Mouse (Mus musculus): ENCODE results near the gene Rprm.

Rprm gene

DNA sequence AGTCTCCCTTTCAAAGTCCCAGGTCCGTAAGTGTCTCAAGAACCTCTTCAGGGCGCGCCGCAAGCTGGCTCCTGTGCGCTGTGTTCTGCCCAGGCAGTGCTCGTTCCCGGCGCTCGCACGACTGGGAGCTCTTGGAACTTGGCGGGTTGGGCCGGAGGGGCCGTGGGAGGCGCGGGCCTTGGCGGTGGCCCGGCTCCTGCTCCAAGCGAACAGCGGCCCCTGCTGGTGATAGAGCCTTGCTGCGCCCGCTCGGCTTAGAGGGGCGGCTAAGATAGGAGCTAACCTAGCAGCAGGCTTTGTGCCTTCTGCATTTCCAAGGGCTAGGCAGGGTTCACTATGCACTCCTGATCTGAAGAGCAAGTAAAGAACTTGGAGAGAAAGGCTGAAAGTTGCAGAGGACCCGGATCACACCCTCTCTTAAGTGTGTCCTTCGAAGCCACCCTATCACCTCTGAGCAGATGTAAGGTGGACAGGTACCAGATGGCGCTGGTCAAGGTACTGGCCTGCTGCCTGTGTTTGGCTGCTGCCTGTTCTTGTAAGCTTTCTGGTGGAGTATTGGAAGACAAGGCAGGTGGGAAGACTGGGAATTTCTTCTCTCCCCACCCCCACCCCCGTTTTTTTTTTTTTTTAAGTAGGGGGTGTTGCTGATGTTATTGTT, at the start of gene Rprm:
TSS of gene Rprm (minus strand) at position 123 of the 658 bp plus-strand sequence.
- DNase-seq: peak; percentile 21 to 29

DNA sequence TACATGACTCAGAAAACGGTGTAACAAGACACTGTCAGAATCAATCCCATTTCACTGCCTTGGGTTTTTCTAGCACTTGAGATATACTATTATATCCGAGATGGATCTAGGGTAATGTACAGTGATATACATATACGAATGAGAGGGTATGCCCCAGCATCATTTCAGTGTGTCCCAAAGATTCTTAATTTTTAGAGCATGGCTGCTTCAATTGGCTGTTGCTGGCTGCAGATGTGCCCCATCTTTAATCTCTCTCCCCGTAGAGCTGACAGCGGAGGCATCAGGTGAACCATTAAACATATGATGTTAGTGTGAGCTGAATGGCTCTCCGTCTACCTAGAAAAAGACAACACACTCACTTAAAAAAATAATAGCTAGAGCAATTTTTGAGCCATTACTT, 34.0 kb upstream of the Rprm start:
- no peak for DNase-seq

DNA sequence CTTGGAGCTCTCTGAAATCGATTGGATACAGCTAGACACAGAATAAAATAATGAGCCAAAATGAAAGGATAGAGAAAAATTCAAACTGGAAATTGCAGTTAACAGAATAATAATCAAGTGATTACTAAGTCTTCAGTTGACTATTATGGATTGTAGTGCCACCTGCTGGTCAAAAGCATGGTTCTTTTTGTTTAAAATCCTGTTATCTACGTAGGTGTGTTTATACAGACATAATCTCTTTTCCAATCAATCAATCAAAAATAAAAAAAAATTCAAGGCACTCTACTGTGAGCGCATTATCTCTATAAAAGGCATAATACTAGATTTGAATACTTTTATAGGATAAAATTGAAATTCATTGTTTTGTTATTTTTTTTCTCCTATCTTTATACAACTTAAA, 33.5 kb upstream of the Rprm start:
- no peak for DNase-seq

DNA sequence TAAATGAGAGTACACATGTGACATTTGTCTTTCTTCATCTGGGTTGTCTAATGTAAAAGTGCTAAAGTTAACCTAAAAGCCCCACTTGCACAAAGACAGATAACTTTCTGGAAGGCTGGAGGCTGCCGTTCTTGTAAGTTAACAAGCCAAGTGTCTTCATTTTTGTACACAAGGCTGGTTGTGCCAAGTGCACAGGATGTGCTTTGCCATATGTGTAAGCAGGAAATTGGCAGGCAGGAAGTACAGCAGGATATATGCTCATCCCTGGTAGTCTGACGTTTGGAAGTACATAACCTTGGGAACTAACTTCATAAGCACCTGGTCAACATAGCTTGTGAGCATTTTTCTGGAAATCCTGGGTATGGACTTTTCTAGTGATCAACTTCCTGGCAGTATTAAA, 25.9 kb upstream of the Rprm start:
- no peak for DNase-seq

DNA sequence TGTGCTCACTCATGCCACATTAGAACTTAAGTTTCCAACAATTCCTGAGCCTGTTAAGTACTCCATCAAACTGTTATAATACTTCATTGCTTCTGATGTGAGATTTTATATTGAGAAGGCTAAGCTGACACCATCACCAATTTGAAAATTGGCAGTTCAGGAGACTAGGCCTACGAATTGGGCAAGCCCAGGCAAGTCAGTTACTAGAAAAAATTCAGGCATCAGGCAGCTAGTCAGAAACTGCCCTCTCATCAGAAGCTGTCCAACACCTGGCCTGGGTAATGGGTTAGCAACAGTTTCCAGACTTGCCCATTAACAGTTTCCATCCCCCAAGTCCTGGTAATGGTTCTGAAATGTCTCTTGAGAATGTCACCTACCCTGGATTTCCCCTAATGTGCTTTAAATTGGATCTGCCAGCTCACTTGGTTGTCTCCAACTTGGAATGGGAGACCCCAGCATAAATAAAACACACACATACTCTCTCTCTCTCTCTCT, 20.9 kb upstream of the Rprm start:
- DNase-seq: no peak

DNA sequence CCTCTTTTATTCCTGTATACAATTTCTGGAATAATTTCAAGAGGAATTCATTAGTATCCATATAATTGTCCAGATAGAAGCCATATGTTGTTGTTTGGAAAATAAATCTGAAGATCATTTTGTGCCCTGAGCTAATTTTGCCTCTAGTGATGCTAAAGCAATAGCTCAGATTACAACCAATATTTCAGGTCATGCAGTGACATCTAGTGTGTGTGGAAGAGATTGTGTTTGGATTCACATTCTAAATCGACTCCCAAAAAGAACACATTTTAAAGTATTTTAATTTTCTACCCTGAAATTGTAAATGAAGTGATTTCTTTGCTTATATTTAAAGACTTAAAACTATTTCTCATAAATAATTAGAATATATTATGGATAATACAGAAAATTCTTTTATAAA, 14.6 kb upstream of the Rprm start:
- DNase-seq: no peak

DNA sequence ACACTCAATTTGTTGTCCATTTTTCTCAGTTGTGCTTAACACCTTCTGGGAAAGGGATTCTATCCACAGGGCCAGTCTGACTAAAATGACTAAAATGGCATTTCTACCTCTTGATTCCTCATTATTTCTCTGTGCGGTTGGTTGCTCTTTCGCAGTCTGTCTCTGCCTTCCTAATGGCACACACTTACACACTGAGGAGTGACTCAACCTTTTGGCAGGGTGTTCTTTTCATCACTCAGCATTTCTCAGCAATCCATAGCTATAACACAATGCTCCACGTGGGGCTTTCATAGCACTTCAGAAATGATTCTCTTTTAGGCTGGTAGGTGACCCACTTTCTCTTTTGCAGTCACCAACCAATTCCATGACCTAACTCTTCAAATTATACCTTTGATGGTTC, 7.3 kb upstream of the Rprm start:
- DNase-seq: no peak

DNA sequence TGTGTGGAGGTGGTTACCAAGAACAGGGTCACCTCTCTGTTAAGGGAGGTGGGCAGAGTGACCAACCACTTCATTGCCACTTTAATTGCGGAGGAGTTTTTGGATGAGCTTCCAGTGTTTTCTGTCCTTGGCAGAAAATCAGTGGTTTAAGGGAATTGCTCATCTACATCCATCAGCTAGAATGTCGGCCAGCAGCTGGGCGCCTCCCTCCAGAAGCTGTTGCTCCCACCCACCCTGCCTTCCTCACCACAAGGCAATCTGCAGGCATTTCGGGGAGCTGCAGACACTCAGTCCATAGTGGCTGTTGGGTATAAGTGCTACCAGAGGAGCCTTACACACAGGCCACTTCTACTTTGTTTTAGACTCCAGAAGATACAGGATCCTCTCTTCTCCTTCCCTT, 902 bp upstream of the Rprm start:
- DNase-seq: no peak

DNA sequence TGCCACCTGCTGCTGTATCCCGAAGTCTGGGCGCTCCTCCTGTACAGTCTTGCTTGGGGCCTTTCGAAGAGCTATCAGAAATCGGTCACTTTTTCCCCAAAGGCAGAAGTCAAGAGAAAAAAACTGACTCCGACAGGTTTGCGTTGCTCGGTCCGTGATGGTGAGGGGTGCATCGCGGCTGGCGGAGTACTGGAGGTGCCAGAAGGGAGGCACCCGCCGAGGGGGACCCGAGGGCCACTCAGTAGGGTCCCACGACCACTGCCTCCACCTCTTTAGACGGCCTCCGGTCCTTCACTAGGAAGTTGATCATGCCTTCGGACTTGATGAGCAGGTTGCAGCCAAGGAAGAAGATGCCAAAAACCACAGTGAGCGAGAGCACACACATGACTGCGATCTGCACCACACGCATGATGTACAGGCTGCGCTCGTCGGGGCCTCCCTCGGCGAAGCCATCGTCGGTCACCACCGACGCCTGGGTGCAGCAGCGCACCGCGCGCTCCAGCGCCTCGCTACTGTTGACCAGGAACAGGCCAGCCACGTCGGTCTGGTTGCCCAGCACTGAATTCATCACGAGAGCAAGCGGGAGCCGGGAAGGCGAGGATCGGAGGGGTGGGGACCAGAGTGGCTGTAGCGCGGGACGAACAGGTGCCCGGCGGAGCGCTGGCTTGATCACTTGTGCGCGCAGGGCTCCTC, 469 bp downstream of the Rprm start:
- peak; percentile 1 to 4 for DNase-seq

DNA sequence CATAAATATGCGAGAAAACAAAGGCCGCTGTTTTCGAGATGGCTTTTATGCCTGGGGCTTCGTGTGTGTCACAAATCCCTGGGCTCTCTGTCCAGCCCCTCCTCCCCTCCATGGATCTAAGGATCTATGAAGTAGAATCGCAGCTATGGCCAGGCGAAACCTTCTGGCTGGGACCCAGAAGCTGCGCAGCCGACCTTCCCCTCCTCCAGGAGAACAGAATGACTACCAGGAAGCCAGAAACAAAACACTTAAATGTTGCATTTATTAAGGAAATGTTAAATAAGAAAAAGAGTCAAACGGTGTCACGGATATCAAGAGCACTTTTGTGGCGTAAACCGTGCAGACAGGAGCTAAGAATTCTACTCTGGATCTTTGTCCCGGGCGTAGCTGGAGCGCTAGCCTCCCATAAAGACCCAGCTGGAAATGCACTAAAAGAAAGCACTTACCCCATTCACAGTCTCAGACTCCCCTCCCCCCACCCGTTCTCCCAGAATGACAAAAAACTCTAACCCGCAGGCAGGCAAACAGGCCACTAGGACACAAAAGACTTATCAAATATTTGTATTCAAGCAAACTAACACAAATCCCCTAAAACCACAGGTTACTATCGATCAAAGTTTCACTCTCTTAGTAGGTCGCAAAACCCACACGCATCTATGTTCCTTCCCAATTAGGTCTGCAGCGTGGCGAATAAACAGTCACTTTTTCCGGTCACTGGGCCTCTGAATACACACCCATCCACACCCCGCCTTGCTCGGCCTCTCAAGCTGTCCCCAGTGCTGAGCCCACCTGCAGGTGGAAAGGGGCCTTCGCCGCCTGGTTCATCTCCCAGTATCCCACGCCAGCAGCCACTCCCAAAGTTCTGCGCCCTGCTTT, 1.3 kb downstream of the Rprm start:
- DNase-seq: no peak

DNA sequence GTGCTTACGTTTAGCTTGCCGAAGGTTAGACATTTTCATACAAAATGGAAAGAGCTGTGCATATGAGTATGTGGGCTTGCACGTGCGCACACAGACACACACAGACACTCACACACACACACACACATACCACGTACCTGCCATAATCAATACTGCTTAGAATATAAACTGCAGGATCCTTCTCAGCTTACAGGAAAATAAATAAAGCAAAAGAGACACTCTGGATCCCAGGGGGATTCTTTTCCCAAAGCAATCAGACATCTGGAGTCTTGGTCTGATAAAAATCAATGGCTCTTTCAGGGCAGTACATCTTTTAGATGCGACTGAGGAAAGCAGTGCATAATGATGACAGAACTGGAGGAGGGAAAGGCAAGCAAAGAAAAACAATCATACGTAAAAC, 6.4 kb downstream of the Rprm start:
- DNase-seq: no peak

DNA sequence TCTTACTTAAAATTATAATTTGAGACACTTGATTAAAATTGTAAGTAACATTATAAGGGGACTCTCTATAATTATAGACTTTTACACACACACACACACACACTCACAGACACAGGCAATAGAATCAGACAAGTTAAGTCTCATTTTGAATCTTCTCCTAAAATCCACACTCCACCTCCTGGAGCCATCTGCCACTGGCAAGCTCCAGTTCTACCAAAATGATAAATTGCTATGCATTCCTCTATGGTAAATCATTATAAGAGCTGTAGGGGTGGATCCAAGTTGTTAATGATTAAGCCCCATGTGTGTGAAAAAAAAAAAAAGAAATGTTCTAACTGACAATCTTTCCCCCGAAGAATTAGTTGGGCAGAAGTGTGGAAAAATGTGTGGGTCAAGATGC, 13.8 kb downstream of the Rprm start:
- DNase-seq: no peak

DNA sequence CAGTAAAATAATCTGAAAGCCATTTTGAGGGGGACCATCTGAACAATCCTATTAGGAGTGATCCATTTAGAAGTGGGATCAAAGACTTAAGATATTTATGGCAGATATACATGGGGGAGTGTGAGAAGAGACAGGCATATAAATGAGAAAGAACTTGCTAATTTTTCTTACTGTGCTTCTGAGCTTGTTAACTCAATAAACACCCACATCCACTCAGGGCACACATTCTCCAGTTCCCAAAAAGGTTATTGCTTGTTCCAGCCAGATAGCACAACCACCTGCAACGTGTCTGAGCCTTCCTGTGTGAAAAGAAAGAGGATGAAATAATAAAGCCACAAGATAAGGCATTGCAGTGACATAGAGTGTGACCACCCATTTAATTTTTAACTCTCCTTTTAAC, 22.9 kb downstream of the Rprm start:
- DNase-seq: no peak

DNA sequence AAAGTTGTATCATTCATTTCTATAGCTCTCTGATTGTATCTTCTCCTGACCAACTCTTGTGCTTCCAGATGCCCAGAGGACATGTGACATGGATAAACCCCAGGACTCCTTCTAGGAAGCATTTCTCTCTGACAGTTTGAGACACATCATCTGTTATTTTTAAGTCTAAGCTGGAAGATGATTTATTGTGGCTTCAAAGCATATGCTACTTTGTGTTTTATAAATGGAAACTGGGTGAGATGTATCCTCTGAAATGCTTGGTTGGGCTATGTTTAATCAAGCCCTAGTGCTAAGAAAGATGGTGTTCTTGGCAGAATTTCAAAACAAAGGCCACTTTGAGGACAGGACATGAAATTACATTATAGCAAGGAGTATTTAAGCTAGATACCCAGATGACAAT, 24.3 kb downstream of the Rprm start:
- no peak for DNase-seq

Data from thymus, postnatal 36 days (tissue).